Mouse (Mus musculus): ENCODE measurements at regions not wholly inside any gene's neighbourhood (a gene's known extent, or its start where the extent isn't known, plus 50 kb on each side); places are given as distances from the start of the nearest gene placed in this dataset.
"Not testable (repeated sequence)": the region's sequence is repeated elsewhere in the genome, so short reads cannot be mapped to it uniquely, and the experiment has no call there.

- DNase-seq = no peak
These were observed 148.8 kb upstream of the Gm10306 start for GRCm38 (mm10) chr4:94407503-94407902.

- DNase-seq = no peak
These were observed 143.7 kb upstream of the Gm10306 start for GRCm38 (mm10) chr4:94412661-94413060.

- not testable (repeated sequence) for DNase-seq
These were observed 130.8 kb upstream of the Gm10306 start for GRCm38 (mm10) chr4:94425525-94425924.

GRCm38 (mm10) chr4:94427581-94427980 lies 128.8 kb upstream of the Gm10306 start:
- DNase-seq = no peak

- DNase-seq = no peak
These were observed 124.3 kb upstream of the Gm10306 start for GRCm38 (mm10) chr4:94432005-94432404.

- peak; percentile 5 for DNase-seq
These were observed 118.5 kb upstream of the Gm10306 start for GRCm38 (mm10) chr4:94437717-94438435.

- no peak for DNase-seq
These were observed 117.0 kb upstream of the Gm10306 start for GRCm38 (mm10) chr4:94439159-94439836.

- DNase-seq = no peak
These were observed 109.7 kb upstream of the Gm10306 start for GRCm38 (mm10) chr4:94446604-94447003.

All from embryo, embryonic 11 days (tissue).